Mouse (Mus musculus) MEL (cell line): Measurements from ENCODE around the gene Eif4h. TPM values are rescaled to one million over a fixed set of nuclear protein-coding genes. Genes with fewer than 3 reads are reported as not detected.
A peak's percentile ranks its signal among the peaks of the same experiment; 100 is the strongest.

Experiments
- DNase-seq: peaks from one replicate; pipeline ENCODE4 v3.0.0; 2011; ENCODE audit warnings: low read depth, low spot score
- H3K27ac ChIP-seq: 2 replicates; pipeline ENCODE4 v1.5.1; 2012; ENCODE audit warnings: low read depth, mild to moderate bottlenecking, control low read depth, low read length, moderate library complexity; ENCODE audit not compliant: control insufficient read depth
- H3K27me3 ChIP-seq, 2 experiments: fragments of 150-350 bp in 1 of 2; sonication (generic) in 1 of 2; 2 replicates each; pipeline ENCODE4 v1.6.1; 2012; ENCODE audit warnings: low read length in 2 of 2, mild to moderate bottlenecking in 2 of 2, improper control_type of control experiment in 1 of 2, moderate library complexity in 1 of 2; ENCODE audit not compliant: insufficient read depth in 2 of 2, control insufficient read depth in 1 of 2
- H3K36me3 ChIP-seq, 2 experiments: 2 replicates each; pipeline ENCODE4 v1.6.1; 2012 to 2014; ENCODE audit warnings: low read length in 2 of 2, improper control_type of control experiment in 1 of 2, inconsistent platforms in 1 of 2, mild to moderate bottlenecking in 1 of 2; ENCODE audit not compliant: insufficient read depth in 2 of 2, control insufficient read depth in 1 of 2
- H3K4me1 ChIP-seq, 2 experiments: fragments of 150-350 bp in 1 of 2; sonication (generic) in 1 of 2; 2 replicates each; pipeline ENCODE4 v1.6.1; 2012; ENCODE audit warnings: low read length in 2 of 2, improper control_type of control experiment in 1 of 2, mild to moderate bottlenecking in 1 of 2; ENCODE audit not compliant: insufficient read depth in 2 of 2, control insufficient read depth in 1 of 2
- H3K4me3 ChIP-seq, 2 experiments: fragments of 150-350 bp in 1 of 2; sonication (generic) in 1 of 2; 2 replicates each; pipeline ENCODE4 v1.5.1; 2012; ENCODE audit warnings: low read depth in 2 of 2, low read length in 2 of 2, mild to moderate bottlenecking in 2 of 2, moderate library complexity in 2 of 2, control low read depth in 1 of 2, improper control_type of control experiment in 1 of 2; ENCODE audit not compliant: control insufficient read depth in 1 of 2, insufficient read depth in 1 of 2
- H3K79me2 ChIP-seq: 2 replicates; pipeline ENCODE4 v1.6.1; 2012; ENCODE audit warnings: mild to moderate bottlenecking, low read length, moderate library complexity; ENCODE audit not compliant: control insufficient read depth, poor library complexity, insufficient read depth
- H3K9ac ChIP-seq: 2 replicates; pipeline ENCODE4 v1.6.1; 2012; ENCODE audit warnings: low read depth, mild to moderate bottlenecking, control low read depth, low read length, moderate library complexity; ENCODE audit not compliant: control insufficient read depth, poor library complexity, severe bottlenecking
- H3K9me3 ChIP-seq: fragments of 150-350 bp; sonication (generic); replicated peaks from 2 replicates; pipeline ENCODE4 v1.6.1; 2012; ENCODE audit warnings: mild to moderate bottlenecking, low read length, improper control_type of control experiment, moderate library complexity; ENCODE audit not compliant: insufficient read depth
- CTCF ChIP-seq, 3 experiments: IDR thresholded peaks in 2 of 3; conservative IDR thresholded peaks in 1 of 3; 2 replicates each; pipeline ENCODE4 v1.5.1; 2011 to 2012; ENCODE audit warnings: low read length in 3 of 3, low read depth in 2 of 3, mild to moderate bottlenecking in 2 of 3, improper control_type of control experiment in 1 of 3, inconsistent platforms in 1 of 3, mixed read lengths in 1 of 3, moderate library complexity in 1 of 3; ENCODE audit not compliant: control insufficient read depth in 1 of 3, insufficient read depth in 1 of 3, poor library complexity in 1 of 3, severe bottlenecking in 1 of 3
- ETS1 ChIP-seq: IDR thresholded peaks from 2 replicates; pipeline ENCODE4 v1.6.1; 2012; ENCODE audit warnings: low read depth, mild to moderate bottlenecking, inconsistent platforms, low read length, improper control_type of control experiment, moderate library complexity
- JUND ChIP-seq: IDR thresholded peaks from 2 replicates; pipeline ENCODE4 v1.6.1; 2011; ENCODE audit warnings: low read depth, mild to moderate bottlenecking, improper control_type of control experiment, low read length
- MAX ChIP-seq: IDR thresholded peaks from 2 replicates; pipeline ENCODE4 v1.6.1; 2011; ENCODE audit warnings: low read length, improper control_type of control experiment
- MAZ ChIP-seq: IDR thresholded peaks from 2 replicates; pipeline ENCODE4 v1.6.1; 2012; ENCODE audit warnings: low read depth, mild to moderate bottlenecking, inconsistent platforms, low read length, improper control_type of control experiment
- MEF2A ChIP-seq: IDR thresholded peaks from 2 replicates; pipeline ENCODE4 v1.6.1; 2014; ENCODE audit warnings: low read depth, mild to moderate bottlenecking, inconsistent platforms, low read length, improper control_type of control experiment; ENCODE audit not compliant: poor library complexity, insufficient replicate concordance, severe bottlenecking; ENCODE audit errors: extremely low read depth
- MXI1 ChIP-seq: IDR thresholded peaks from 2 replicates; pipeline ENCODE4 v1.6.1; 2011; ENCODE audit warnings: mild to moderate bottlenecking, low read depth, low read length, improper control_type of control experiment
- MYC ChIP-seq: IDR thresholded peaks from 2 replicates; pipeline ENCODE4 v1.6.1; 2011; ENCODE audit warnings: low read depth, mild to moderate bottlenecking, low read length, improper control_type of control experiment, moderate library complexity
- POLR2A ChIP-seq, 2 experiments: IDR thresholded peaks; 2 replicates each; pipeline ENCODE4 v1.6.1; 2011 to 2012; ENCODE audit warnings: low read length in 2 of 2, mild to moderate bottlenecking in 2 of 2, control low read depth in 1 of 2, improper control_type of control experiment in 1 of 2, low read depth in 1 of 2, moderate library complexity in 1 of 2; ENCODE audit not compliant: control insufficient read depth in 1 of 2, insufficient read depth in 1 of 2, poor library complexity in 1 of 2
- POLR2AphosphoS5 ChIP-seq: IDR thresholded peaks from 2 replicates; pipeline ENCODE4 v1.6.1; 2012; ENCODE audit warnings: low read depth, borderline replicate concordance, mild to moderate bottlenecking, inconsistent platforms, low read length, moderate library complexity, mixed read lengths
- RAD21 ChIP-seq: IDR thresholded peaks from 2 replicates; pipeline ENCODE4 v1.6.1; 2011; ENCODE audit warnings: mild to moderate bottlenecking, low read depth, low read length, improper control_type of control experiment
- RCOR1 ChIP-seq: IDR thresholded peaks from 2 replicates; pipeline ENCODE4 v1.6.1; 2012; ENCODE audit warnings: low read depth, mild to moderate bottlenecking, inconsistent platforms, low read length, improper control_type of control experiment
- SIN3A ChIP-seq: IDR thresholded peaks from 2 replicates; pipeline ENCODE4 v1.6.1; 2012; ENCODE audit warnings: low read length, improper control_type of control experiment, inconsistent platforms
- UBTF ChIP-seq: IDR thresholded peaks from 2 replicates; pipeline ENCODE4 v1.6.1; 2012; ENCODE audit warnings: low read depth, mild to moderate bottlenecking, inconsistent platforms, low read length, improper control_type of control experiment, moderate library complexity, borderline replicate concordance; ENCODE audit not compliant: insufficient read depth
- ZKSCAN1 ChIP-seq: IDR thresholded peaks from 2 replicates; pipeline ENCODE4 v1.6.1; 2012; ENCODE audit warnings: low read depth, mild to moderate bottlenecking, inconsistent platforms, low read length, improper control_type of control experiment, moderate library complexity
- polyA plus RNA-seq, 2 experiments: library from polyadenylated mRNA; stranded (reverse) in 1 of 2; unstranded in 1 of 2; fragments of >175 nt in 1 of 2; fragments of >200 nt in 1 of 2; gene quantifications; 2 replicates each; pipeline versions ENCODE4 v1.2.1 to v1.2.4; 2012; ENCODE audit warnings: low replicate concordance in 2 of 2, low read depth in 1 of 2; ENCODE audit not compliant: insufficient read length in 2 of 2, insufficient read depth in 1 of 2, missing spikeins in 1 of 2
- total RNA-seq: library from RNA; depleted of rRNA; stranded (reverse); fragments of 300-350 nt; gene quantifications from 2 replicates; pipeline ENCODE4 v1.2.3, GENCODE M21; 2012

Gene Eif4h
- total and polyA plus RNA-seq, 3 experiments = 167 to 515 (median 471) TPM

GRCm38 (mm10) chr5:134638461-134639268 lies 625 bp downstream of the Eif4h start:
- Histone ChIP-seq H3K4me3 (peak overlapping the region; percentile 85 to 100), H3K9me3 (no peaks in the 10 kb centered on the region), H3K4me1 (peaks cover 13 to 14% of the 10 kb centered on the region in 2 experiments), H3K79me2 (peaks cover 53% of the 10 kb centered on the region), H3K9ac (peak overlapping the region; percentile 99), H3K27ac (peak overlapping the region; percentile 85), H3K36me3 (peaks cover 21 to 31% of the 10 kb centered on the region in 2 experiments), H3K27me3 (no peaks in the 10 kb centered on the region)
- DNase-seq = no peak
- TF ChIP-seq MAX = no peak
- no peak for TF ChIP-seq RCOR1
- no peak for TF ChIP-seq RAD21
- TF ChIP-seq UBTF = no peak
- no peak for TF ChIP-seq MYC
- TF ChIP-seq ZKSCAN1 = no peak
- TF ChIP-seq CTCF (IDR thresholded peaks at IDR 0.05 in 2 of 3, conservative IDR thresholded peaks at IDR 0.05 in 1 of 3; ENCODE audit: control insufficient read depth in 1 of 3, insufficient read depth in 1 of 3, low read depth in 2 of 3, low read length in 3 of 3, poor library complexity in 1 of 3, severe bottlenecking in 1 of 3) = no peak
- no peak for TF ChIP-seq POLR2A (IDR thresholded peaks at IDR 0.05; ENCODE audit: control insufficient read depth in 1 of 2, insufficient read depth in 1 of 2, low read depth in 1 of 2, low read length in 2 of 2, poor library complexity in 1 of 2)

GRCm38 (mm10) chr5:134637820-134638367 lies 1.4 kb downstream of the Eif4h start:
- Histone ChIP-seq H3K36me3 (peaks cover 24 to 33% of the 10 kb centered on the region in 2 experiments), H3K79me2 (peaks cover 61% of the 10 kb centered on the region), H3K27ac (peak overlapping the region; percentile 85; the same call in 1 of the 2 replicates), H3K9me3 (no peaks in the 10 kb centered on the region), H3K4me1 (peaks cover 13 to 14% of the 10 kb centered on the region in 2 experiments), H3K9ac (peak overlapping the region; percentile 99), H3K4me3 (peak overlapping the region; percentile 85 to 100), H3K27me3 (no peaks in the 10 kb centered on the region)
- peak; percentile 68 for TF ChIP-seq MXI1
- no peak for TF ChIP-seq MYC
- peak; percentile 39 for TF ChIP-seq SIN3A
- no peak for TF ChIP-seq JUND
- no peak for TF ChIP-seq RCOR1
- DNase-seq = peak; percentile 69

GRCm38 (mm10) chr5:134632841-134633240 lies 6.4 kb downstream of the Eif4h start:
- H3K4me1 ChIP-seq = peaks cover 8 to 10% of the 10 kb centered on the region in 2 experiments
- DNase-seq = no peak
- no peak overlapping the region for H3K27ac ChIP-seq
- no peaks in the 10 kb centered on the region for H3K27me3 ChIP-seq
- H3K9me3 ChIP-seq = no peaks in the 10 kb centered on the region
- H3K79me2 ChIP-seq = peaks cover 92% of the 10 kb centered on the region
- H3K36me3 ChIP-seq = peaks cover 38 to 54% of the 10 kb centered on the region in 2 experiments
- H3K9ac ChIP-seq = no peak overlapping the region
- H3K4me3 ChIP-seq = no peak overlapping the region
- TF ChIP-seq MEF2A = no peak
- TF ChIP-seq ETS1 = no peak
- no peak for TF ChIP-seq POLR2AphosphoS5
- 0 out of 4 replicates have a peak, but pooled peaks of 1 of the 2 experiments have one; percentile 13 for TF ChIP-seq POLR2A (IDR thresholded peaks at IDR 0.05; ENCODE audit: control insufficient read depth in 1 of 2, insufficient read depth in 1 of 2, low read depth in 1 of 2, low read length in 2 of 2, poor library complexity in 1 of 2)
- TF ChIP-seq MAZ = no peak
- no peak for TF ChIP-seq MXI1
- no peak for TF ChIP-seq JUND
